Mouse (Mus musculus) lung, embryonic 14.5 days (tissue): ENCODE measurements at regions not wholly inside any gene's neighbourhood (a gene's known extent, or its start where the extent isn't known, plus 50 kb on each side); places are given as distances from the start of the nearest gene placed in this dataset.

Experiments
- ATAC-seq: fragments of 200-750 bp; cut with Nextera tagmentation; 2 replicates; pipeline ENCODE4 v1.8.0; 2017; ENCODE audit warnings: mild to moderate bottlenecking, moderate TSS enrichment, moderate library complexity; ENCODE audit not compliant: insufficient read depth
- DNase-seq: peaks from one replicate; pipeline ENCODE4 v3.0.0-alpha.2; 2015
- H3K27ac ChIP-seq: fragments of 300-500 bp; sonication (generic); 2 replicates; pipeline ENCODE4 v1.5.1; 2014; ENCODE audit warnings: low read depth, mild to moderate bottlenecking, moderate library complexity
- H3K27me3 ChIP-seq: fragments of 300-500 bp; sonication (generic); 2 replicates; pipeline ENCODE4 v1.6.1; 2014; ENCODE audit warnings: low read length, control low read depth; ENCODE audit not compliant: insufficient read depth
- H3K36me3 ChIP-seq: fragments of 300-500 bp; sonication (generic); 2 replicates; pipeline ENCODE4 v1.6.1; 2014; ENCODE audit warnings: control low read depth; ENCODE audit not compliant: insufficient read depth
- H3K4me1 ChIP-seq: fragments of 300-500 bp; sonication (generic); 2 replicates; pipeline ENCODE4 v1.6.1; 2014; ENCODE audit warnings: antibody characterized with exemption, control low read depth; ENCODE audit not compliant: insufficient read depth
- H3K4me2 ChIP-seq: fragments of 300-500 bp; sonication (generic); 2 replicates; pipeline ENCODE4 v1.6.1; 2014; ENCODE audit warnings: mild to moderate bottlenecking
- H3K4me3 ChIP-seq: fragments of 300-500 bp; sonication (generic); 2 replicates; pipeline ENCODE4 v1.5.1; 2014; ENCODE audit warnings: low read depth, low read length
- H3K9ac ChIP-seq: fragments of 300-500 bp; sonication (generic); 2 replicates; pipeline ENCODE4 v1.6.1; 2014
- H3K9me3 ChIP-seq: fragments of 300-500 bp; sonication (generic); 2 replicates; pipeline ENCODE4 v1.6.1; 2016; ENCODE audit warnings: low read depth, low read length, control low read depth
- CTCF ChIP-seq: IDR thresholded peaks from 2 replicates; pipeline ENCODE4 v1.5.1; 2016; ENCODE audit warnings: antibody characterized with exemption, low read depth
- WGBS: fragments of 180-500 bp; shearing (Covaris S2); extraction: QIAGEN DNeasy Blood & Tissue Kit; methylation state at CpG from one replicate; pipeline ENCODE4 v1.1.7; 2014; 5-methylcytosine and 5-hydroxymethylcytosine counted together

DNA sequence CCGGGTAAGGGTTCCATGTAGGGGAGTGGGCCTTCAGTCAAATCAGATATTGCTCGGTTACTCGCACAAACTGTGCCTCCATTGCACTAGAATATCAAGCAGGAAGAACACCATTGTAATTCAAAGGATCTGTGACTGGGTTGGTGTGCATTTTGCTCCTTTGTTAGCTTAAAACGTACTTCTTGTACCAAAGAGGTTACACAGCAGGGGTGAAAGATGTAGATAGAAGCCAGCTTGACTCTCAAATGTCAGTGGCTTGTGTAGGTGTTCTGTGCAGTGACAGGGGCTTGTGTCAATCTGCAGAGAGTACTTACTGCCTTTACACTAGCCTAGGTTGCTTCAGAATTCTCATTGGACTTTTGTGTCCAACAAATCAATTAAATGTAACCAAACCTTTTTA lies 623.3 kb downstream of the Dach1 start:
- WGBS, result 79% methylated on average over 4 of the region's 4 CpGs
- H3K27me3 ChIP-seq, result no peaks in the 10 kb centered on the region

DNA sequence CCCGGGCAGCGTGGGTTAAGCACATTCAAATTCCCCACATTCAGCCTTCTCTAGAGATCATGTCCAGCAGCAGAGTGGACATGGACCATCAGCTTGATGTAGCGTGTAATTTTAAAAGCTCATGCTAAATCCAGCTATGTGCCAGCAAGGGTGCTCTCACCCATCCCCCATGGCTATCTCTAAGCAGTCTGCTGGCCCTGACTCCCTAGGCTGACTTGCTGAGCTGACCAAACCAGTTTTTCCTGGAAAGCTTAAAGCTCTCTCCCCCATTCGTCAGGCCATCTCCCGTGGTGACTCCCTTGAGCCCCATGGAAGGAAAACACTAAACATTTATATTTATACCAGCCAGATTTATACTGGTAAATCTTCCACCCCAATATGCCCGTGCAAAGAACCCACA lies 625.3 kb downstream of the Dach1 start:
- no peak overlapping the region for H3K4me2 ChIP-seq
- no peak overlapping the region for H3K4me3 ChIP-seq
- no peaks in the 10 kb centered on the region for H3K9me3 ChIP-seq
- H3K4me1 ChIP-seq, result no peaks in the 10 kb centered on the region
- no peak overlapping the region for H3K9ac ChIP-seq
- TF ChIP-seq CTCF, result no peak
- DNase-seq, result peak; percentile 49
- no peaks in the 10 kb centered on the region for H3K36me3 ChIP-seq
- 60% methylated on average over 6 of the region's 6 CpGs for WGBS
- H3K27ac ChIP-seq, result no peak overlapping the region
- H3K27me3 ChIP-seq, result no peaks in the 10 kb centered on the region
- peak; percentile 91 for ATAC-seq

More for the DNA sequence above, 623.3 kb downstream of the Dach1 start:
- no peak for TF ChIP-seq CTCF
- Histone ChIP-seq H3K27ac (no peak overlapping the region), H3K9me3 (no peaks in the 10 kb centered on the region), H3K4me2 (no peak overlapping the region), H3K4me1 (no peaks in the 10 kb centered on the region), H3K9ac (no peak overlapping the region), H3K36me3 (no peaks in the 10 kb centered on the region), H3K4me3 (no peak overlapping the region)
- ATAC-seq, result no peak
- no peak for DNase-seq

DNA sequence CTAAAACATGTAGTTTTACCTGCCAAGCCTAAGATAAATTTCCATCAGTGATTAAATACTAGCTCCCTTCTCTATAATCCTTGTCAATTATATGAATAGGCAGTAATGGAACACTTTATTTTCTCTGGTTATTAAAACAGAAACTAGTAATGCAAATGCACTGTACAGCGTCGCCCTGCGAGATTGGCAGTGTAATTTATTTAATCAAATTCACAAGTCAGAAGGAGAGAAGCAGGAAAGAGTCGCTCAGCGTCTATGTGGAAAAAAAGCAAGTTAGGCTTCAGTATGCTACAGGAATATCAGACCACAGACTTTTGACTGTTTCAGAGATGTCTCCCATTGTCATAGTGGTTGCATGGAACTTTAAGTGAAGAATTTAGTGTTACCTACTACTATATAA lies 632.6 kb downstream of the Dach1 start:
- Histone ChIP-seq H3K36me3 (no peaks in the 10 kb centered on the region), H3K27me3 (no peaks in the 10 kb centered on the region), H3K9me3 (no peaks in the 10 kb centered on the region; the same call in 1 of the 2 replicates), H3K4me2 (no peak overlapping the region), H3K4me3 (no peak overlapping the region), H3K27ac (no peak overlapping the region), H3K9ac (no peak overlapping the region), H3K4me1 (no peaks in the 10 kb centered on the region)
- ATAC-seq, result no peak
- TF ChIP-seq CTCF, result no peak
- no peak for DNase-seq
- WGBS, result 86% methylated on average over 5 of the region's 5 CpGs

DNA sequence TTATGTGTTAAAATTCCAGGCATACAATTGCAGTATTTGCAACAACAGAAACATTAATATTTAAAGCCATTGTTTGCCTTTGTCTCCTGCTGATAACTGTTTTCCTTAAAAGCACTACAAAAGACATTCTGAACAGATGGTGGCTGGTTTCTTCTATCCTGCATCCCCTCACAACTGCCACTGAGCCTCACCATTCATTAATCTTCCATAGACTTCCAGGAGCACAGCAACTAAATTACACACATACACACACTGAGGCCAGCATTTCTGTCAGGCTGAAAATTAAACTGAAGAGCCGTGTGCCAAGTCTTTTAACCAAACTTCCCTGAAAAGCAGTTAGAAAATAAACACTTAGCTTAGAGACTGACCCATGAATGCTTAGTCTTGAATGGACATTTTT lies 658.2 kb downstream of the Dach1 start:
- no peak overlapping the region for H3K27ac ChIP-seq
- no peaks in the 10 kb centered on the region for H3K36me3 ChIP-seq
- H3K4me2 ChIP-seq, result no peak overlapping the region
- H3K27me3 ChIP-seq, result no peaks in the 10 kb centered on the region
- ATAC-seq (no peak), DNase-seq (peak; percentile 7)
- H3K9me3 ChIP-seq, result no peaks in the 10 kb centered on the region
- TF ChIP-seq CTCF, result no peak
- WGBS, result 8% methylated on average over 1 of the region's 1 CpGs
- H3K4me1 ChIP-seq, result no peaks in the 10 kb centered on the region
- no peak overlapping the region for H3K9ac ChIP-seq
- H3K4me3 ChIP-seq, result no peak overlapping the region

DNA sequence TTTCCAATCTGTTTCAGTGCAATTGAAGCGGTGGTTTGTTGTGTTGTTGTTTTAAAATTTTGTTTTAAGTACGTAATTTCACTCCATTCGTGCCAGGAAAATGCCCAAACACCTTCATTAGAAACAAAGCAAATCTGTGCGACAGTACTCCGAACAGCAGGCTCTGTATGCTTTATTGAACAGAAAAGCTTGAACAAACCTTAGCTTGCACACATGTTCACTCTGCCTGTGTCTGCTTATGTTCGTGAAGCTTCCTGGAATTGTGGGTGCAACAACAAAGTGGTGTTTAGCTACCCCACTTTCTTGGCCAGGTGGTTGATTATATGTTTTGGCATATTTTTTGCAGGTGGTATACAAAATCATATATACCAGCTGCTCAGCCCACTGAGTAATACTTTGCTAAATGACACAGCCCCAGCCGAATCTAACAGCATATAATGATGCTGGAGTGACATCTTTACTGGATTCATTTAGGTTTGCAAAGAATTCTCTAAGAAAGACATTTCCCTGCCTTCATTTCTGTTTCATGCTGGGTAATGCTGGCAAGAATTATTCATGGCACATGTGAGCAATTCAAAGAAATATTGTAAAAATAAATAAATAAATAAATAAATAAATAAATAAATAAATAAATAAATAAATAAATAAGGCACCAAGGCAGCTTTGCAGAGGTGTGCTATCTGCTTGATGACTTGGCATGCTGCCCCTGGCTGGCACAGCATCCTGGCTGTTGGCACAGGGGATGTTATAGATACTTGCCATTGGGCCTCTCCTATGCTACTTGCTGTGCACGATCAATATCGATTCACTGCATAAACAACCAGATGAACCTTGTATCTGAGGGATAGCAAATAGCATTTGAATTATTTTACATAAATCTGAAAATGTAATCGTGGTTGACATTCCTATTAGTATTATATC lies 679.9 kb downstream of the Dach1 start:
- H3K27me3 ChIP-seq, result no peaks in the 10 kb centered on the region
- no peaks in the 10 kb centered on the region for H3K4me1 ChIP-seq
- no peak for TF ChIP-seq CTCF
- no peak overlapping the region for H3K4me2 ChIP-seq
- H3K4me3 ChIP-seq, result no peak overlapping the region
- no peaks in the 10 kb centered on the region for H3K36me3 ChIP-seq
- WGBS, result 82% methylated on average over 10 of the region's 10 CpGs
- DNase-seq, result no peak
- no peak overlapping the region for H3K9ac ChIP-seq
- H3K27ac ChIP-seq, result no peak overlapping the region
- no peaks in the 10 kb centered on the region for H3K9me3 ChIP-seq
- ATAC-seq, result no peak

DNA sequence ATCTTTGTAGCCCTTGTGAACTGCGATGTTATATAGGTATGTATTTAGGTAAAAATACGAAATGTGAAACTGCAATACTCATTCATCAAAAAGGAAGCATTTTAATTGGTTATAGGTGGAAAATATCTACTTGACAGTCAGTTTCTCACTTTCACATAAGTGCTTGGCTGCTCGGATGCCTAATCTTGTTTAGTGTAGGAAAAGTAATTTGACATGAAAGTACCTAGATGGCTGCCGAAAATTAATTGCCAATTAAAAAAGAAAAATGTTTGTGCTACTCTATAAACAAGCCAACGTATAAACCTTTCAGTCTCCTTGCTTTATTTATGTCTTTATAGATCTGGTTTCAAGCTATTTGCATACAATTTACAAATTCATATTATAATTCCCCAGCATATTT lies 691.3 kb downstream of the Dach1 start:
- TF ChIP-seq CTCF, result no peak
- H3K4me1 ChIP-seq, result no peaks in the 10 kb centered on the region
- DNase-seq (no peak), ATAC-seq (no peak)
- no peak overlapping the region for H3K27ac ChIP-seq
- H3K4me2 ChIP-seq, result no peak overlapping the region
- 64% methylated on average over 5 of the region's 5 CpGs for WGBS
- H3K36me3 ChIP-seq, result no peaks in the 10 kb centered on the region
- H3K27me3 ChIP-seq, result no peaks in the 10 kb centered on the region
- no peaks in the 10 kb centered on the region for H3K9me3 ChIP-seq
- no peak overlapping the region for H3K9ac ChIP-seq
- H3K4me3 ChIP-seq, result no peak overlapping the region

DNA sequence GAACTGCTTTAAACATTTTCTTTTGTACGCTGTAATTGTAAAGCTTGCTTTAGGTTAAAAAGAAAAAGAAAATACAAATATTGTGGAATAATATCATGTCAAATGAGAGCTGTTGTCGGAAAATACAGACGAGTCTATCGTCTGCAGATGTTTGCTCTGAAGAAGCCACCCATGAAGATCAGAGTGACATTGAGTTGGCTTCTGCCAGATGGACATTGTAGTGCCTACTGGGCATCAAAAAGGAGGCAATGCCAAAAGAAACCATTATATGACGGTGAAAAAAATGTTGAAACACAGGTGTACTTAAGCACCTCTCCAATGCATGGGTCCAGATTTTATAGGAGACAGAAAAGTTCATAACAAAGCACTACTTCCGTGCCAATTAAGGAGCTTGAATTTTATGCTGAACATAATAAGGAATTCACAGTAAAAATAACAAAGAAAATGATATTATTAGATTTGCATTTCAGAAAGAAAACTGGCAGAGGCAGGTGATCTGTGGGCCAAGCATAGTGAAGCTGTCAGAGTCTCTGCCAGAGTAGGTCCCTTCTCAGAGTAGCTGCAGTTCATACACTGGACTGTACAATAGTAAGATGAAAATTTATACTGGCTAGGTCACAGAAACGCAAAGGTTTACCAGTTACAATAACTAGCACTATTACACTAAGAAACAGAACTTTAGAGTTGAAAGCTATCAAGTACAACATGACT lies 718.9 kb downstream of the Dach1 start:
- no peaks in the 10 kb centered on the region for H3K4me1 ChIP-seq
- no peak overlapping the region for H3K27ac ChIP-seq
- H3K36me3 ChIP-seq, result no peaks in the 10 kb centered on the region
- ATAC-seq (no peak), DNase-seq (no peak)
- no peak overlapping the region for H3K9ac ChIP-seq
- 84% methylated on average over 7 of the region's 7 CpGs for WGBS
- no peak overlapping the region for H3K4me3 ChIP-seq
- no peak for TF ChIP-seq CTCF
- no peaks in the 10 kb centered on the region for H3K27me3 ChIP-seq
- no peak overlapping the region for H3K4me2 ChIP-seq
- H3K9me3 ChIP-seq, result no peaks in the 10 kb centered on the region
